Mouse (Mus musculus): Measurements from ENCODE around the gene Olfml2a. TPM values are rescaled to one million over a fixed set of nuclear protein-coding genes. Genes with fewer than 3 reads are reported as not detected.

The Olfml2a gene
- polyA plus RNA-seq, 1 experiment from 2014 or later: 6.8 TPM

- 17% methylated on average over 10 of the region's 10 CpGs for WGBS
- H3K9ac ChIP-seq: peak overlapping the region; percentile 78; the same call in 1 of the 2 replicates
- peak overlapping the region; percentile 81 for H3K4me3 ChIP-seq
- H3K27ac ChIP-seq (ENCODE audit: poor library complexity, severe bottlenecking): no peak overlapping the region
- no peaks in the 10 kb centered on the region for H3K27me3 ChIP-seq (replicated peaks)
- ATAC-seq (ENCODE audit: insufficient number of reproducible peaks, low FRiP score): no peak
- peaks cover 11% of the 10 kb centered on the region; the same call in 1 of the 2 replicates for H3K4me1 ChIP-seq (replicated peaks)
- H3K4me2 ChIP-seq: peak overlapping the region; percentile 97
- H3K36me3 ChIP-seq: no peaks in the 10 kb centered on the region
- H3K9me3 ChIP-seq (replicated peaks): no peaks in the 10 kb centered on the region
These were observed 7.2 kb upstream of the Olfml2a start for GRCm38 (mm10) chr2:38924571-38924970.

GRCm38 (mm10) chr2:38925171-38926080, 6.4 kb upstream of the Olfml2a start:
- Histone ChIP-seq H3K4me3 (peak overlapping the region; percentile 81), H3K4me2 (peak overlapping the region; percentile 97), H3K4me1 (replicated peaks) (peaks cover 11% of the 10 kb centered on the region; the same call in 1 of the 2 replicates), H3K27me3 (replicated peaks) (peaks cover 3% of the 10 kb centered on the region), H3K27ac (ENCODE audit: poor library complexity, severe bottlenecking) (peak overlapping the region; percentile 9; the same call in 1 of the 2 replicates), H3K9ac (peak overlapping the region; percentile 78), H3K36me3 (no peaks in the 10 kb centered on the region), H3K9me3 (replicated peaks) (no peaks in the 10 kb centered on the region)
- peak; percentile 58 for ATAC-seq (ENCODE audit: insufficient number of reproducible peaks, low FRiP score)
- WGBS: under 1% methylated on average over 49 of the region's 51 CpGs

- WGBS: under 1% methylated on average over 52 of the region's 53 CpGs
- ATAC-seq (ENCODE audit: insufficient number of reproducible peaks, low FRiP score): peak; percentile 96
- Histone ChIP-seq H3K27ac (ENCODE audit: poor library complexity, severe bottlenecking) (peak overlapping the region; percentile 9; the same call in 1 of the 2 replicates), H3K4me2 (peak overlapping the region; percentile 97), H3K27me3 (replicated peaks) (peaks cover 9% of the 10 kb centered on the region), H3K4me3 (peak overlapping the region; percentile 81), H3K9me3 (replicated peaks) (no peaks in the 10 kb centered on the region), H3K9ac (peak overlapping the region; percentile 78), H3K4me1 (replicated peaks) (peaks cover 12% of the 10 kb centered on the region; the same call in 1 of the 2 replicates), H3K36me3 (no peaks in the 10 kb centered on the region)
These were observed 5.5 kb upstream of the Olfml2a start for GRCm38 (mm10) chr2:38926145-38926891.

- H3K4me3 ChIP-seq: peak within 1 kb of the TSS; percentile 46
- peaks cover 16% of the 10 kb centered on the region; the same call in 1 of the 2 replicates for H3K4me1 ChIP-seq (replicated peaks)
- ATAC-seq (ENCODE audit: insufficient number of reproducible peaks, low FRiP score): 0 out of 2 replicates have a peak, but pooled peaks have one; percentile 34
- WGBS: 8% methylated on average over 17 of the region's 19 CpGs
- 0 out of 2 replicates have a peak within 1 kb of the TSS, but pooled peaks have one; percentile 8 for H3K27ac ChIP-seq (ENCODE audit: poor library complexity, severe bottlenecking)
- peak within 1 kb of the TSS; percentile 17 for H3K9ac ChIP-seq
- H3K9me3 ChIP-seq (replicated peaks): no peaks in the 10 kb centered on the region
- peaks cover 9% of the 10 kb centered on the region for H3K27me3 ChIP-seq (replicated peaks)
- peak within 1 kb of the TSS; percentile 78 for H3K4me2 ChIP-seq
- H3K36me3 ChIP-seq: no peaks in the 10 kb centered on the region
These were observed 4.4 kb upstream of the Olfml2a start, which contains the start of gene Nr6a1 for GRCm38 (mm10) chr2:38927115-38927979. Gene Nr6a1, minus strand, starts transcription at chr2:38927688.

GRCm38 (mm10) chr2:38930269-38930668, 1.5 kb upstream of the Olfml2a start:
- no peak for ATAC-seq (ENCODE audit: insufficient number of reproducible peaks, low FRiP score)
- WGBS: 64% methylated on average over 2 of the region's 2 CpGs
- no peak overlapping the region for H3K27ac ChIP-seq (ENCODE audit: poor library complexity, severe bottlenecking)
- no peaks in the 10 kb centered on the region for H3K9me3 ChIP-seq (replicated peaks)
- H3K4me3 ChIP-seq: no peak overlapping the region
- H3K4me2 ChIP-seq: no peak overlapping the region
- H3K27me3 ChIP-seq (replicated peaks): peaks cover 9% of the 10 kb centered on the region
- H3K9ac ChIP-seq: no peak overlapping the region
- no peaks in the 10 kb centered on the region for H3K36me3 ChIP-seq
- peaks cover 25% of the 10 kb centered on the region for H3K4me1 ChIP-seq (replicated peaks)

DNA sequence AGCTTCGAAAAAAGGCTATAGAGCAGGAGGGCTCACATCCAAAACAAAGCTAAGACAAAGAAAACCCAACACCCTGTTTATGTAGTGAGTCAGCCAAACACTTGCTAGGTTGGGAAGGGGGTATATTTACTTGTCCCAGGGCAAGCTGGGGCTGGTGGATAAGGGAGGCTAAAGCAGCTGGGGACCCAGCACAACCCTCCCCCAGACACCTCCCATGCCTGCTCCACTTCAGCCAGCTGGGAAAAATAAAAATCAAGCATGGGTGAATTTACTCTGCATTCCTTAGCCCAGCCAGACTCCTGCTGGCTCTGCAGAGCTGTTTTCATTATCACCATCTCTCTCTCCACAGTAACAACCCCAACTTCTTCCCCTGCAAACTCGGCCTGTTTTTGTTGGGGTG, 2.2 kb downstream of the Olfml2a start:
- H3K9me3 ChIP-seq (replicated peaks): no peaks in the 10 kb centered on the region
- no peak for ATAC-seq (ENCODE audit: insufficient number of reproducible peaks, low FRiP score)
- H3K36me3 ChIP-seq: no peaks in the 10 kb centered on the region
- H3K4me3 ChIP-seq: no peak overlapping the region
- H3K27me3 ChIP-seq (replicated peaks): peaks cover 9% of the 10 kb centered on the region
- H3K27ac ChIP-seq (ENCODE audit: poor library complexity, severe bottlenecking): peak overlapping the region; percentile 44
- peaks cover 25% of the 10 kb centered on the region for H3K4me1 ChIP-seq (replicated peaks)
- 15% methylated on average over 2 of the region's 2 CpGs for WGBS
- H3K4me2 ChIP-seq: 0 out of 2 replicates have a peak overlapping the region, but pooled peaks have one; percentile 29
- H3K9ac ChIP-seq: no peak overlapping the region

DNA sequence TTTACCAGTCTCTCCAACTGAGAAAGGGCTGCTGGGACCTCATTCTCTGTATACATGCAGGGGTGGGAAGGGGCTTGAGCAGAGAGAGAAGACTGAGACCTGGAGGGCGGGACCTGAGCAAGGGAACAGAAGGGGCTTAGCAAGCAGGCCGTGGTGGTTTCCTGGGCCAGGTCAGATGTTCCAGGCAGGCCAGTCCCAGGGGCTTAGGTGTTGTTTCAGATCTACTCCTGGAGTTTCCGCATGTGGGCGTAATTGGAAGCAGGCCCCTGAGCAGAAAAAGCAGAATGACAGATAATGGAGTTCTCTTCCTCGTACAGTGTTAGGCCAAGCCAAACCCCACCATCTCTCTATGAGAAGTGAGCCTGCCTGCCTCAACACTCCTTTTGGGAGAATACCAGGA, 3.2 kb downstream of the Olfml2a start:
- no peak overlapping the region for H3K4me2 ChIP-seq
- WGBS: 51% methylated on average over 5 of the region's 5 CpGs
- no peak overlapping the region for H3K4me3 ChIP-seq
- H3K9ac ChIP-seq: no peak overlapping the region
- H3K9me3 ChIP-seq (replicated peaks): no peaks in the 10 kb centered on the region
- ATAC-seq (ENCODE audit: insufficient number of reproducible peaks, low FRiP score): no peak
- no peaks in the 10 kb centered on the region for H3K36me3 ChIP-seq
- peaks cover 25% of the 10 kb centered on the region for H3K4me1 ChIP-seq (replicated peaks)
- H3K27ac ChIP-seq (ENCODE audit: poor library complexity, severe bottlenecking): 0 out of 2 replicates have a peak overlapping the region, but pooled peaks have one; percentile 34
- H3K27me3 ChIP-seq (replicated peaks): peaks cover 9% of the 10 kb centered on the region

GRCm38 (mm10) chr2:38936721-38937378, 5.1 kb downstream of the Olfml2a start:
- 73% methylated on average over 9 of the region's 9 CpGs for WGBS

DNA sequence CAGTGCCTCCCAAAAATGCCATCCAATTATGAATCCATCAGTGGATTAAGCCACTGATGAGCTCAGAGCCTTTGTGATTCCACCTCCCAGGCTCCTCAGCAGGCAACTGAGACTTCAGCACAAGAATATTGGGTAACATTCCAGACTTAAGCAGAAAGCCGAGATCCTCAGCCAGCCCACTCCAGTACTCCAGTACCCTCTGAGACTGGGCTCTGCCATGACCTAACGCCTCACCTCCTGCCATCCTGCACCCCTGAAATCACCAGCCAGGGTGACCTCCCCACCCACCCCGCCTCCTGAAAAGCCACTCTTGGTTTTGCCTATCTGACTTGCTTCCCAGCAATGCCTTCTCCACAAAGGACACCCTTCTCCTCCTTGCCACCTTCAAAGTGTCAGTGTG, 5.6 kb downstream of the Olfml2a start:
- Histone ChIP-seq H3K4me3 (no peak overlapping the region), H3K9me3 (replicated peaks) (no peaks in the 10 kb centered on the region), H3K9ac (no peak overlapping the region), H3K4me2 (no peak overlapping the region), H3K4me1 (replicated peaks) (peaks cover 21% of the 10 kb centered on the region), H3K27ac (ENCODE audit: poor library complexity, severe bottlenecking) (no peak overlapping the region), H3K27me3 (replicated peaks) (no peaks in the 10 kb centered on the region), H3K36me3 (no peaks in the 10 kb centered on the region)
- ATAC-seq (ENCODE audit: insufficient number of reproducible peaks, low FRiP score): no peak
- 72% methylated on average over 3 of the region's 3 CpGs for WGBS

More at GRCm38 (mm10) chr2:38936721-38937378, 5.1 kb downstream of the Olfml2a start:
- H3K9me3 ChIP-seq (replicated peaks): no peaks in the 10 kb centered on the region
- ATAC-seq (ENCODE audit: insufficient number of reproducible peaks, low FRiP score): no peak
- no peak overlapping the region for H3K9ac ChIP-seq
- H3K27ac ChIP-seq (ENCODE audit: poor library complexity, severe bottlenecking): no peak overlapping the region
- H3K4me1 ChIP-seq (replicated peaks): peaks cover 21% of the 10 kb centered on the region
- H3K4me3 ChIP-seq: no peak overlapping the region
- H3K4me2 ChIP-seq: no peak overlapping the region
- no peaks in the 10 kb centered on the region for H3K27me3 ChIP-seq (replicated peaks)
- H3K36me3 ChIP-seq: no peaks in the 10 kb centered on the region

DNA sequence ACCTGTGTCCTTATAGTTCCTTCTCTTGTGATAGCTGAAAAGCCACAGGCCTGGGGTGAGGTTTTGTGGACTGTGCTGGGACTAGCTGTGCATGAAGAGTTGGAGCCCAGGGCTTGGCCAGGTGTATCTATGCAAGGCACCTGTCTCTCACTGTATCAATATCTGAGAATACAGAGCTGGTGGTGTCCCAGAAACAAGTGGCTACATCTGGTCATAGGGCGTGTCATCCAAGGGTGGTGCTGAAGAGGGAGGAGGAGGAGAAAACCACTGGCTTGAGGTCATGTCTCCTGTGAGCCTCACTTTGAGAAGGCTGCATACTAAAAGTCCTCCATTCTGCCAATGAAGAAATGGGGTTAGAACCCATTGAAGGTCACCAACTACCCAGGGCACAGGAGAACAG, 6.2 kb downstream of the Olfml2a start:
- H3K36me3 ChIP-seq: no peaks in the 10 kb centered on the region
- H3K27ac ChIP-seq (ENCODE audit: poor library complexity, severe bottlenecking): no peak overlapping the region
- H3K4me2 ChIP-seq: no peak overlapping the region
- no peaks in the 10 kb centered on the region for H3K27me3 ChIP-seq (replicated peaks)
- H3K4me3 ChIP-seq: no peak overlapping the region
- no peaks in the 10 kb centered on the region for H3K9me3 ChIP-seq (replicated peaks)
- H3K9ac ChIP-seq: no peak overlapping the region
- peaks cover 21% of the 10 kb centered on the region for H3K4me1 ChIP-seq (replicated peaks)
- ATAC-seq (ENCODE audit: insufficient number of reproducible peaks, low FRiP score): no peak
- 69% methylated on average over 1 of the region's 1 CpGs for WGBS

Data from heart, embryonic 12.5 days (tissue).